Mouse (Mus musculus) liver, embryonic 16.5 days (tissue): Measurements from ENCODE around the gene Plin3. TPM values are rescaled to one million over a fixed set of nuclear protein-coding genes. Genes with fewer than 3 reads are reported as not detected.

Experiments
- ATAC-seq: fragments of 200-750 bp; cut with Nextera tagmentation; 2 replicates; pipeline ENCODE4 v1.8.0; 2017; ENCODE audit warnings: low read depth, mild to moderate bottlenecking, moderate number of reproducible peaks, moderate library complexity
- H3K27ac ChIP-seq: fragments of 300-500 bp; sonication (generic); 2 replicates; pipeline ENCODE4 v1.5.1; 2014; ENCODE audit warnings: mild to moderate bottlenecking, low read length
- H3K27me3 ChIP-seq: fragments of 300-500 bp; sonication (generic); 2 replicates; pipeline ENCODE4 v1.6.1; 2014; ENCODE audit warnings: low read depth, low read length, mixed read lengths; ENCODE audit not compliant: control insufficient read depth, insufficient read depth
- H3K36me3 ChIP-seq: fragments of 300-500 bp; sonication (generic); 2 replicates; pipeline ENCODE4 v1.6.1; 2014; ENCODE audit warnings: mild to moderate bottlenecking; ENCODE audit not compliant: control insufficient read depth, insufficient read depth
- H3K4me1 ChIP-seq: fragments of 300-500 bp; sonication (generic); 2 replicates; pipeline ENCODE4 v1.6.1; 2014; ENCODE audit warnings: low read depth, low read length, mixed read lengths; ENCODE audit not compliant: control insufficient read depth
- H3K4me2 ChIP-seq: fragments of 300-500 bp; sonication (generic); 2 replicates; pipeline ENCODE4 v1.6.1; 2014; ENCODE audit warnings: low read depth, low read length, mixed read lengths
- H3K4me3 ChIP-seq: fragments of 300-500 bp; sonication (generic); 2 replicates; pipeline ENCODE4 v1.5.1; 2014; ENCODE audit warnings: low read depth, mild to moderate bottlenecking, low read length
- H3K9ac ChIP-seq: fragments of 300-500 bp; sonication (generic); 2 replicates; pipeline ENCODE4 v1.6.1; 2014; ENCODE audit warnings: low read depth, low read length
- H3K9me3 ChIP-seq: fragments of 300-500 bp; sonication (generic); replicated peaks from 2 replicates; pipeline ENCODE4 v1.6.1; 2016; ENCODE audit warnings: low read length; ENCODE audit not compliant: control insufficient read depth
- WGBS: fragments of 180-500 bp; shearing (Covaris S2); extraction: QIAGEN DNeasy Blood & Tissue Kit; methylation state at CpG from one replicate; pipeline ENCODE4 v1.1.7; 2014; ENCODE audit not compliant: insufficient replicate concordance; 5-methylcytosine and 5-hydroxymethylcytosine counted together
- polyA plus RNA-seq: library from polyadenylated mRNA; unstranded; fragments of >200 nt; fragmentation: Nextera tagmentation; extraction: Ambion mirVana; gene quantifications from 2 replicates; pipeline ENCODE4 v1.2.1, GENCODE M21; 2015

Gene Plin3
- polyA plus RNA-seq, 1 experiment from 2014 or later = 37.6 TPM

DNA sequence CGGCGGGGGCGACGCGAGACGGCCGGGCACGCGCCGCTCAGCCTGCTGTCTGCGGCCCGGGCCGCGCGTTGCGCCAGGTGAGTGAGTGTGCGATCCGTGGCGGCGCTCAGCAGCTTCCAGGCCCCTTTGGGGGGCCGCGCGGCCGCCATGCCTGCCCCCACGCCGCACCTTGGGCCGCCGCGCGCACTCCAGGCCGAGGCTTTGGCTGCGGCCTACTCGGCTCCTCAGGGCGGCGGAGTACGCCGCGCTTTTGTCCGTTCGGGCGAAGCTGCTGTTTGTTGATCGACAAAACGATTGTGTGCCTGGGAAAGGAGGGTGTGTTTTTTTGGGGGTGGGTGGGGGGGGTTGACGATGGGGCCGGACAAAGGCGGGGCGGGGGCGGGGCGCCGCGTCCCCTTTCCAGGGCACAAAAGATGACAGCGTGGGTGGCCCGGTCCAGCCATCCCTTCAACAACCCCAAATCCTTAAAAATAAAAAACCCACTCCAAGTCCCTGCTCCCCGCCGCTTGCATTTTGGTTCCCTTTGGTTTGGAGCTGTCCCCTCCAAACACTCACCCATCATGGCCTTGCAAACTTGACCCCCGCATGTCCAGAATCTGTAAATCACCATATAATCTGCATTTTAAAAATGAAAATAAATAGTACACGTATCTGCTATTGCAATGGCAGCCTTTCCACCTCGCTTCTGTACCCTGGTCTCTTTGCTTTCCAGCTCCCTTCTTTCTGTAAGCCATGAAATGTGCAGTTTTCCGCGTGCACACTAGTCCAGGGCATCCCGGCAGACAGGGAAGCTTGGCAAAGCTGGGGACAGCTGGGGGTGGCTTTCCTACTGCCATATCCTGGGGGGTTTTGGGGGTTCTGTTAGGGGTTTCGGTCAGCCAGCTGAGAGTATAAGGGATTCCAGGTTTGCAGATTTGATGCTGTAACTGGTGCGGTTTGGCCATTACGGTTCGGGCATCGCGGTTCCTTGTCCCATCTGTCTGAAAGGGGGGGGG lies 33.8 kb upstream of the Plin3 start:
- 4% methylated on average over 62 of the region's 67 CpGs for WGBS
- H3K9ac ChIP-seq = peak overlapping the region; percentile 91
- H3K27ac ChIP-seq = peak overlapping the region; percentile 96
- peak; percentile 38 for ATAC-seq
- peaks cover 8% of the 10 kb centered on the region for H3K36me3 ChIP-seq
- peak overlapping the region; percentile 99 for H3K4me2 ChIP-seq
- H3K4me1 ChIP-seq = peaks cover 36% of the 10 kb centered on the region
- H3K4me3 ChIP-seq = peak overlapping the region; percentile 80
- H3K9me3 ChIP-seq = no peaks in the 10 kb centered on the region
- H3K27me3 ChIP-seq = no peaks in the 10 kb centered on the region

- no peaks in the 10 kb centered on the region for H3K9me3 ChIP-seq
- under 1% methylated on average over 56 of the region's 57 CpGs for WGBS
Observed at GRCm38 (mm10) chr17:56325450-56326152, 32.9 kb upstream of the Plin3 start, which contains the start of gene Kdm4b. Kdm4b (plus strand) TSS chr17:56326062.

GRCm38 (mm10) chr17:56324419-56324818 lies 31.7 kb upstream of the Plin3 start:
- Histone ChIP-seq H3K4me1 (peaks cover 36% of the 10 kb centered on the region), H3K27ac (peak overlapping the region; percentile 85; the same call in 1 of the 2 replicates), H3K9ac (no peak overlapping the region), H3K9me3 (no peaks in the 10 kb centered on the region), H3K4me2 (peak overlapping the region; percentile 82; the same call in 1 of the 2 replicates), H3K27me3 (no peaks in the 10 kb centered on the region), H3K4me3 (no peak overlapping the region), H3K36me3 (peaks cover 26% of the 10 kb centered on the region)
- ATAC-seq = no peak
- WGBS = 53% methylated on average over 3 of the region's 3 CpGs

More at GRCm38 (mm10) chr17:56325450-56326152, 32.9 kb upstream of the Plin3 start, which contains the start of gene Kdm4b:
- Histone ChIP-seq H3K4me3 (peak within 1 kb of the TSS; percentile 80), H3K27me3 (no peaks in the 10 kb centered on the region), H3K27ac (peak within 1 kb of the TSS; percentile 96), H3K36me3 (peaks cover 14% of the 10 kb centered on the region), H3K9ac (peak within 1 kb of the TSS; percentile 91), H3K4me1 (peaks cover 36% of the 10 kb centered on the region), H3K4me2 (peak within 1 kb of the TSS; percentile 99)
- ATAC-seq = peak; percentile 95

DNA sequence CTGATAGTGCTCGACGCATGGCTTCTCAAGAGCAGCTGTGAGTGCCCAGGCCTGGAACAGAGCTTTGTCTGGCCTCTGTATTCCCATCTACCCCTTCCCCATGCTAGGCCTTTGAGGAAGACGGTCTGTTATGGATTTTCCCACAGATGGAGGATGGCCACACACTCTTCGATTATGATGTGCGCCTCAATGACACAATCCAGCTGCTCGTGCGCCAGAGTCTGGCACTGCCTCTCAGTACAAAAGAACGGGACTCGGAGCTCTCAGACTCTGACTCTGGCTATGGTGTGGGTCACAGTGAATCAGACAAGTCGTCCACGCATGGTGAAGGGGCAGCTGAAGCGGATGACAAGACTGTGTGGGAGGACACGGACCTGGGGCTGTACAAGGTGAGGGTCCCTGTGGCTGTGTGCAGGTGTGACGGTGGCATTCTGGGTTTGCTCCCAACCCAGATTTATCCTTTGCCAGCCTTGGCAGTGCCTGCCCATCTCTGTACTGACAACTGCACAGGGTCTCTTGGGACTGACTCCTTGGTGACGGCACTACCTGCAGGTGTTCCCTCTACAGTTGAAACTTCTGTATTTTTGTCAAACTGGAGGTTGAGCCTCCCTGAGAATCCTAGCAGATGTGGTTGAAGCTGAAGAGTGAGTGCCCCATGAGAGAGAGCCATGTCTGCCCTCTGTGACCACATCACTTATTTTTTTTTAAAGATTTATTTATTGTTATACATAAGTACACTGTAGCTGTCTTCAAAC lies 16.7 kb upstream of the Plin3 start:
- H3K9me3 ChIP-seq = no peaks in the 10 kb centered on the region
- no peak overlapping the region for H3K4me2 ChIP-seq
- H3K9ac ChIP-seq = no peak overlapping the region
- H3K27ac ChIP-seq = no peak overlapping the region
- WGBS = 86% methylated on average over 15 of the region's 15 CpGs
- peaks cover 24% of the 10 kb centered on the region for H3K4me1 ChIP-seq
- H3K27me3 ChIP-seq = no peaks in the 10 kb centered on the region
- H3K4me3 ChIP-seq = no peak overlapping the region
- peaks cover 69% of the 10 kb centered on the region for H3K36me3 ChIP-seq
- ATAC-seq = no peak

DNA sequence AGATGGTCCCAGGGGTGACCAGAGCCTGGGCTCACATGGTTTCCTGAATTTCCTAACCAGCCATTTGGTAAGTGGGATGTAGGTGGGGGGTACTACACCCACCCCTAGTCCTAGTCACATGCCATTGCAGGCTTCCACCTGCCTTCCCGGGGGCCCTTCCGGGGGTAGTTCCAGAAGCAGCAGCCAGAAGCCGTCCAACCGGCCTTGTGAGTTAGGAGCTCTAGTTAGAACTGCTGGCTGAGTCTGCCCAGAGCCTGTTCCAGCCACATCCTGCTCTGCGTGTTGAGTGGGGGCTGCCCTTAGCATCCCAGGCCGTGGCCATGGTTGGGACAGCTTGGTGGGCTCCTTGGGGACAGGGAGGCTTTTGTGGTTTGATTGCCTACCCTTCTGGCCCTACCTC lies 15.4 kb upstream of the Plin3 start:
- WGBS = 80% methylated on average over 6 of the region's 6 CpGs
- Histone ChIP-seq H3K4me3 (no peak overlapping the region), H3K4me1 (peaks cover 24% of the 10 kb centered on the region), H3K9me3 (no peaks in the 10 kb centered on the region), H3K9ac (no peak overlapping the region), H3K36me3 (peaks cover 58% of the 10 kb centered on the region), H3K27me3 (no peaks in the 10 kb centered on the region), H3K4me2 (no peak overlapping the region), H3K27ac (no peak overlapping the region)
- no peak for ATAC-seq

DNA sequence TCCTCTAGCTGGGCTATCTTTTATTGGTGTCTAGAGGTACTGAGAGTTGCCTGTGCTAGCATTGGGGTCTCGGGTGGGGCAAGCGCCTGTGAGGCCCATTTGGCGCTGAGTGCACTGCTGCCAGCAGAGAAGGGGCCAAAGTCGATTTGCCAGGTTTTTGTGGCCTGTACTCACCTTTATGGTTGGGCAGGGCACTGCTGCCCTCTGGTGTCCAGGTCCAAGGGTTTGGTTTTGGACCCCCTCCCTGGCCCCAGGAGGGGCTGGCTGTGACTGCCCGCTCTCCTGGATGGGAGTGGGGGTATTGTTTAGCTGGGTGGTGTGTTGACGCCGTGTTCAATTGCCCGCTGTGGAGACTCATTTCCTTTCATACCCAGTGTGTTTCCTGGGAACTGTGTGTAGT lies 13.2 kb upstream of the Plin3 start:
- H3K9me3 ChIP-seq = no peaks in the 10 kb centered on the region
- 64% methylated on average over 8 of the region's 8 CpGs for whole genome bisulfite sequencing
- ATAC-seq = no peak
- H3K4me1 ChIP-seq = peaks cover 35% of the 10 kb centered on the region
- no peak overlapping the region; the same call in 1 of the 2 replicates for H3K9ac ChIP-seq
- peak overlapping the region; percentile 81; the same call in 1 of the 2 replicates for H3K4me3 ChIP-seq
- H3K4me2 ChIP-seq = peak overlapping the region; percentile 99; the same call in 1 of the 2 replicates
- no peaks in the 10 kb centered on the region for H3K27me3 ChIP-seq
- peaks cover 38% of the 10 kb centered on the region for H3K36me3 ChIP-seq
- H3K27ac ChIP-seq = no peak overlapping the region

DNA sequence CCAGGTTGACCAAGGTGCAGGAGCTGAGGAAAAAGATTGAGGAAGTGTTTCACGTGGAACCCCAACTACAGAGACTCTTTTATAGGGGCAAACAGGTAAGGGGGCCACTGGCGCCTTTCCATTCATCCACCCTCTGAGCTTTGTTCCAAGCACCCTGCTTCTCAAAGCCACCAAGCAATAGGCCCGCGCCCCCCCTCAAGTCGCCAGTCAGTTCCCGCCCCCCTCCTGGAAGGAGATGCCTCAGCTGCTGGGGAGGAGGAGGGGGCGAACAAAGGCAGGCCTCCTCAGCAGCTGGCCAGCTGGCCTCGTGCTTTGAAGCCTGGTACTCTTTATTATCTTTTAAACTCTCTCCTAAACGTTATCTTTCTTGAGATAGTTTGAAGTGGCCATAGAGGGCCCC lies 12.5 kb upstream of the Plin3 start:
- peak overlapping the region; percentile 99 for H3K4me2 ChIP-seq
- peak overlapping the region; percentile 74 for H3K9ac ChIP-seq
- no peaks in the 10 kb centered on the region for H3K9me3 ChIP-seq
- H3K27me3 ChIP-seq = no peaks in the 10 kb centered on the region
- H3K27ac ChIP-seq = no peak overlapping the region
- 46% methylated on average over 9 of the region's 9 CpGs for WGBS
- H3K4me1 ChIP-seq = peaks cover 35% of the 10 kb centered on the region
- peaks cover 31% of the 10 kb centered on the region for H3K36me3 ChIP-seq
- peak overlapping the region; percentile 81 for H3K4me3 ChIP-seq
- no peak for ATAC-seq

GRCm38 (mm10) chr17:56304718-56305117 lies 12.0 kb upstream of the Plin3 start:
- peaks cover 35% of the 10 kb centered on the region for H3K4me1 ChIP-seq
- H3K9me3 ChIP-seq = no peaks in the 10 kb centered on the region
- no peak for ATAC-seq
- H3K27ac ChIP-seq = peak overlapping the region; percentile 67; the same call in 1 of the 2 replicates
- H3K27me3 ChIP-seq = no peaks in the 10 kb centered on the region
- H3K36me3 ChIP-seq = peaks cover 28% of the 10 kb centered on the region
- WGBS = 11% methylated on average over 11 of the region's 11 CpGs
- H3K9ac ChIP-seq = peak overlapping the region; percentile 74
- H3K4me3 ChIP-seq = peak overlapping the region; percentile 81
- peak overlapping the region; percentile 99 for H3K4me2 ChIP-seq
